Mouse (Mus musculus) neural tube, embryonic 11.5 days (tissue): ENCODE results near the gene Olfr543. TPM values are rescaled to one million over a fixed set of nuclear protein-coding genes. Genes with fewer than 3 reads are reported as not detected.

Source experiments
- ATAC-seq: fragments of 200-750 bp; cut with Nextera tagmentation; 2 replicates; pipeline ENCODE4 v1.8.0; 2017; ENCODE audit warnings: moderate number of reproducible peaks, mild to moderate bottlenecking, moderate TSS enrichment, moderate library complexity; ENCODE audit not compliant: insufficient read depth, low FRiP score, low TSS enrichment
- DNase-seq: peaks from one replicate; pipeline ENCODE4 v3.0.0-alpha.2; 2015; ENCODE audit warnings: low spot score
- H3K27ac ChIP-seq: fragments of 300-500 bp; sonication (generic); 2 replicates; pipeline ENCODE4 v1.5.1; 2014; ENCODE audit warnings: low read depth, mild to moderate bottlenecking, low read length
- H3K27me3 ChIP-seq: fragments of 300-500 bp; sonication (generic); 2 replicates; pipeline ENCODE4 v1.6.1; 2014; ENCODE audit warnings: mild to moderate bottlenecking, low read length, mixed read lengths; ENCODE audit not compliant: control insufficient read depth, insufficient read depth
- H3K36me3 ChIP-seq: fragments of 300-500 bp; sonication (generic); 2 replicates; pipeline ENCODE4 v1.6.1; 2014; ENCODE audit warnings: mild to moderate bottlenecking, low read length, moderate library complexity, mixed read lengths; ENCODE audit not compliant: control insufficient read depth, insufficient read depth
- H3K4me1 ChIP-seq: fragments of 300-500 bp; sonication (generic); 2 replicates; pipeline ENCODE4 v1.6.1; 2014; ENCODE audit warnings: low read length, mixed read lengths; ENCODE audit not compliant: control insufficient read depth, insufficient read depth
- H3K4me2 ChIP-seq: fragments of 300-500 bp; sonication (generic); 2 replicates; pipeline ENCODE4 v1.6.1; 2014; ENCODE audit warnings: low read depth, mild to moderate bottlenecking, moderate library complexity
- H3K4me3 ChIP-seq: fragments of 300-500 bp; sonication (generic); 2 replicates; pipeline ENCODE4 v1.5.1; 2014; ENCODE audit warnings: low read depth, low read length
- H3K9ac ChIP-seq: fragments of 300-500 bp; sonication (generic); 2 replicates; pipeline ENCODE4 v1.6.1; 2014; ENCODE audit warnings: mild to moderate bottlenecking, low read length
- H3K9me3 ChIP-seq: fragments of 300-500 bp; sonication (generic); 2 replicates; pipeline ENCODE4 v1.6.1; 2016; ENCODE audit warnings: low read length; ENCODE audit not compliant: control insufficient read depth
- WGBS: fragments of 180-500 bp; shearing (Covaris S2); extraction: QIAGEN DNeasy Blood & Tissue Kit; methylation state at CpG from one replicate; pipeline ENCODE4 v1.1.7; 2014; 5-methylcytosine and 5-hydroxymethylcytosine counted together
- polyA plus RNA-seq: library from polyadenylated mRNA; unstranded; fragments of >200 nt; fragmentation: Nextera tagmentation; extraction: Ambion mirVana; gene quantifications from 2 replicates; pipeline ENCODE4 v1.2.1, GENCODE M21; 2014

The Olfr543 gene
- polyA plus RNA-seq, 1 experiment from 2014 or later = 0.31 TPM

DNA sequence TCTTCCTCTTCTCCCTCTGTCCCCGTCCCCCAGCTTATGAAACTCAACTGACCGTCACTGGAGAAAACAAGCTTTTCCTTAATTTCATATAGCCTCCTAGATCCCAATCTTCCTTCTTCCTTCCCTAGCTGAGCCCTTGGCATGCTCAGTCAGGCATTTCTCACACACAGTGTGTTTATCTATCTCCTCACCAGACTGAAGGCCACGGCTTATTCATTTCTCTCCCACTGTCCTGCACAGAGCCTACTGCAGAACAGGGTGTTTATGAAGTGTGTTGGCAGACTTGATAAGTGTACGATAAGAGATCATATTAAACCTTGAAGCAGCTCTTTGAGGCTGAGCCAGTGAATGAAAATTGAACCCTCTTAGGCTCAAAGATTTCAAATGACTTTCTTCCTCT is 658 bp downstream of the Olfr543 start:
- no peak overlapping the region for H3K9ac ChIP-seq
- ATAC-seq (no peak), DNase-seq (no peak)
- no peak overlapping the region for H3K27ac ChIP-seq
- H3K9me3 ChIP-seq = no peaks in the 10 kb centered on the region
- H3K4me3 ChIP-seq = no peak overlapping the region
- 86% methylated on average over 4 of the region's 4 CpGs for WGBS
- no peak overlapping the region for H3K4me2 ChIP-seq
- H3K4me1 ChIP-seq = no peaks in the 10 kb centered on the region
- no peaks in the 10 kb centered on the region for H3K36me3 ChIP-seq
- H3K27me3 ChIP-seq = no peaks in the 10 kb centered on the region

DNA sequence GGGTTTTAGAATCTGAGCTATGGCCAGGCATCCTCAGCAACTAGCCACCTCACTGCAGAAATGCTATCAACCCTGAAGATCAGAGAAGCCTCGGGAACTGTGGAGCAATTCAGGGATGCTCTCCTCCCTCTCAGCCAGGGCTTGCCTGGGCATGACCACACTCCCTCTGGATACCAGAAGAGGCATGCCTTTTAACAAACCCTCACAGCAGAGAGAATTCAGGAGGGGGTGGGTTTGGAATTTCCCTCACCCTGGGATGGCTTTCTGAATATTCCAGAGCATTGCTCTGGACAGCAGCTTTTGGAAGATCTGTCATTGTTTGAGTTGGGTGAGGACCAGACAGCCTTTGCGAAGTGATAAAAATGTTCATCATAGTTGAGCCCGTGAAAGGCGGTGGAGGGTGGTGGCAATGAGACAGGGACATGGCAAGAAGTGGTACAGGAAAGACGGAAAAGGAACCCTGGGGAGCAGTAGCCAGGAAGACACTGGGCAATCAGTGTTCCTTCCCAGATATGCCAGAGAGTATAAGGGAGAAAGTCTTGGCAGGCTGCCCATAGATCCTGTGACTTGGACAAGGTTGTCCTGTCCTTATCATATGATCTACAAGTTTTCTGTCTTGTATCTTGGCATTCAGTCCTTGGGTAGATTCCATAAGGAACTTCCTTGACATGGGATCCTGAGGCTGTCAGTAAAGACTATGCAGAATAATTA is 2.0 kb downstream of the Olfr543 start:
- H3K4me1 ChIP-seq = no peaks in the 10 kb centered on the region
- no peak overlapping the region for H3K4me3 ChIP-seq
- DNase-seq (no peak), ATAC-seq (no peak)
- no peak overlapping the region for H3K9ac ChIP-seq
- H3K27ac ChIP-seq = no peak overlapping the region
- H3K36me3 ChIP-seq = no peaks in the 10 kb centered on the region
- H3K27me3 ChIP-seq = no peaks in the 10 kb centered on the region
- WGBS = 75% methylated on average over 5 of the region's 5 CpGs
- H3K9me3 ChIP-seq = no peaks in the 10 kb centered on the region
- H3K4me2 ChIP-seq = no peak overlapping the region

DNA sequence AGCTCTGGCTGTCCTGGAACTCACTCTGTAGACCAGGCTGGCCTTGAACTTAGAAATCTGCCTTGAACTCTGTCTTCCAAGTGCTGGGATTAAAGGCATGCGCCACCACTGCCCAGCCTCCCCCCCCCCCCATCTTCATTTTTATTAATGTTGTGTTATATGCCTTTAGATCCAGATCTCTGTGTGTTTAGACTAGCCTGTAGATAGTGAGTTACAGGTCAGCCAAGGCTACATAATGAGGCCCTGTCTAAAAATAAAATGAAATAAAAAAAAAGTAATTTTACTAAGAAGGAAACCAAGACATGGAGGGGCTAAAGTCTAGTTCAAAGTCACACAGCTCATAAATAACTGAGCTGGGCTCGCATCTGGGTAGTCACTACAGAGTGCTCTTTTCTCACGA is 2.6 kb downstream of the Olfr543 start:
- Histone ChIP-seq H3K27me3 (no peaks in the 10 kb centered on the region), H3K9me3 (no peaks in the 10 kb centered on the region), H3K4me2 (no peak overlapping the region), H3K9ac (no peak overlapping the region), H3K4me3 (no peak overlapping the region), H3K4me1 (no peaks in the 10 kb centered on the region), H3K27ac (no peak overlapping the region), H3K36me3 (no peaks in the 10 kb centered on the region)
- DNase-seq (no peak), ATAC-seq (no peak)
- 77% methylated on average over 3 of the region's 3 CpGs for WGBS

GRCm38 (mm10) chr7:102478425-102478824 is 3.1 kb downstream of the Olfr543 start:
- no peaks in the 10 kb centered on the region for H3K36me3 ChIP-seq
- no peaks in the 10 kb centered on the region for H3K4me1 ChIP-seq
- no peaks in the 10 kb centered on the region for H3K9me3 ChIP-seq
- no peak overlapping the region for H3K27ac ChIP-seq
- no peak overlapping the region for H3K4me2 ChIP-seq
- WGBS = 87% methylated on average over 4 of the region's 4 CpGs
- ATAC-seq (no peak), DNase-seq (no peak)
- H3K27me3 ChIP-seq = no peaks in the 10 kb centered on the region
- H3K4me3 ChIP-seq = no peak overlapping the region
- H3K9ac ChIP-seq = no peak overlapping the region

DNA sequence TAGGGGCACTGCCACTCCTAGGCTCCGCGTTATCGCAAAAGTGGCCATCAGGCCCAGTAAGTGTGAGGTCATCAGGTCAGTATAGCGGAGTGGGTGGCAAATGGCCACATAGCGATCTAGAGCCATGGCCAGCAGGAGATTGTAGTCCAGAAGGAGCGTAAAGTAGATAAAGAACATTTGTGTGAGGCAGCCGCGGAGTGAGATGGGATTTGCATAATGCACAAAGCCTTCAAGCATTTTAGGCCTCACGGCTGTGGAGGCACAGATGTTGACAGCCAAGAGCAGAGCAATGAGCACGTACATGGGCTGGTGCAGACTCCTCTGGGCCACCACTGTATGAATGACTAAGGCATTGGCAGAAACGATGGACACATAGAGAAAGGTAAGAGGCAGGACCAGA is 4.1 kb downstream of the Olfr543 start:
- Histone ChIP-seq H3K27ac (no peak overlapping the region), H3K4me3 (no peak overlapping the region), H3K36me3 (no peaks in the 10 kb centered on the region), H3K4me1 (no peaks in the 10 kb centered on the region), H3K27me3 (no peaks in the 10 kb centered on the region), H3K4me2 (no peak overlapping the region), H3K9ac (no peak overlapping the region), H3K9me3 (no peaks in the 10 kb centered on the region)
- WGBS = 85% methylated on average over 11 of the region's 11 CpGs
- DNase-seq (no peak), ATAC-seq (no peak)

DNA sequence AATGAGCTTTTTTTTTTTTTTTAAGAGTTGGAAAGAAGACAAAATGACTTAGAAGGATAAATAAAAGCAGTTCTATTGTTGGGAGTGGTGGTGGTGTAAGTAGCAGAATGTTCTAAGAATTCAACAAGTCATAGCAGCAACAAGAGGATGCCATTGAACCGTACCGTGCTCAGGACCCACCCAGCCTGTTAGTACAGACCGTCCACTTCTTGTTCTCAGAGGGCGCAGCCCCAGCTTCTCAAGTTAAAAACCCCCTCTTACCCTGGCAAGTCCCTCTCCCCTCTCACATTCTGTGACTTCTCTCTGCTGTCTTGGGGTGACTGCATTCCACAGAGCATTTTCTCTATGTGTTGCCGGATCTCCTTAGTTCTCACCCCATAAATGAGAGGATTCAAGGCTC is 4.9 kb downstream of the Olfr543 start:
- DNase-seq (no peak), ATAC-seq (no peak)
- Histone ChIP-seq H3K27ac (no peak overlapping the region), H3K4me2 (no peak overlapping the region), H3K9ac (no peak overlapping the region), H3K9me3 (no peaks in the 10 kb centered on the region), H3K36me3 (no peaks in the 10 kb centered on the region), H3K27me3 (no peaks in the 10 kb centered on the region), H3K4me3 (no peak overlapping the region), H3K4me1 (no peaks in the 10 kb centered on the region)
- 92% methylated on average over 5 of the region's 5 CpGs for WGBS

DNA sequence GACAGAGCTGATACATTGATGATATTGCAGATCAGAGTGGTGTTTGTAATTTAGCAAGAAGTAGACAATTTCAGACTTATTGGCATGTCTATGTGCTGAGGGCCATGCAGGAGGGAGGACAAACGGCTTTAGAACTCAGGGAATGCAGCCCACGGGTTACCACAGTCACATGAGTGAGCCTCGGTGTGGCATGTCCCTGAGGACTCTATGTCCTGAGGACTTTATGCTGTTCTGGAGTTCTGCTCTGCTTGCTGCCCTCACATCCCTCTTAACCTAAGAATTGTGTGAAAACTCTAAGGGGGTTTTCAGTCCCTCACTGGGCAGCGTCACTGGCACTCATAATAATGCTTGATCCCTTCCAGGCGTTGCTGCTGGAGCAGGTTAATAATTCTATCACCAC is 8.8 kb downstream of the Olfr543 start:
- Histone ChIP-seq H3K4me1 (no peaks in the 10 kb centered on the region), H3K9me3 (no peaks in the 10 kb centered on the region), H3K9ac (no peak overlapping the region), H3K36me3 (peaks cover 5% of the 10 kb centered on the region; the same call in 1 of the 2 replicates), H3K27me3 (no peaks in the 10 kb centered on the region), H3K27ac (no peak overlapping the region), H3K4me3 (no peak overlapping the region), H3K4me2 (no peak overlapping the region)
- WGBS = 78% methylated on average over 5 of the region's 5 CpGs
- ATAC-seq (no peak), DNase-seq (no peak)

- no peak overlapping the region for H3K4me3 ChIP-seq
- no peak overlapping the region for H3K9ac ChIP-seq
- DNase-seq (no peak), ATAC-seq (no peak)
- 90% methylated on average over 8 of the region's 8 CpGs for WGBS
- H3K27ac ChIP-seq = no peak overlapping the region
- no peak overlapping the region for H3K4me2 ChIP-seq
- H3K4me1 ChIP-seq = no peaks in the 10 kb centered on the region
- H3K9me3 ChIP-seq = no peaks in the 10 kb centered on the region
- no peaks in the 10 kb centered on the region for H3K27me3 ChIP-seq
- H3K36me3 ChIP-seq = peaks cover 26% of the 10 kb centered on the region
Measured at GRCm38 (mm10) chr7:102467566-102467965, 13.9 kb downstream of the Olfr543 start.

- Histone ChIP-seq H3K36me3 (peaks cover 31% of the 10 kb centered on the region), H3K4me2 (no peak overlapping the region), H3K27ac (no peak overlapping the region), H3K4me3 (no peak overlapping the region), H3K9me3 (no peaks in the 10 kb centered on the region), H3K4me1 (no peaks in the 10 kb centered on the region), H3K27me3 (no peaks in the 10 kb centered on the region), H3K9ac (no peak overlapping the region)
- WGBS = 91% methylated on average over 5 of the region's 5 CpGs
- no peak for DNase-seq
- ATAC-seq = no peak
Measured at GRCm38 (mm10) chr7:102458618-102459380, 22.7 kb downstream of the Olfr543 start.
